Mouse (Mus musculus) MEL (cell line): ENCODE measurements around the gene Cbx5. TPM values are rescaled to one million over a fixed set of nuclear protein-coding genes. Genes with fewer than 3 reads are reported as not detected.

ENCODE experiments used
- DNase-seq: peaks from one replicate; pipeline ENCODE4 v3.0.0; 2011; ENCODE audit warnings: low read depth, low spot score
- H3K27ac ChIP-seq: 2 replicates; pipeline ENCODE4 v1.5.1; 2012; ENCODE audit warnings: low read depth, mild to moderate bottlenecking, control low read depth, low read length, moderate library complexity; ENCODE audit not compliant: control insufficient read depth
- H3K27me3 ChIP-seq, 2 experiments: fragments of 150-350 bp in 1 of 2; sonication (generic) in 1 of 2; 2 replicates each; pipeline ENCODE4 v1.6.1; 2012; ENCODE audit warnings: low read length in 2 of 2, mild to moderate bottlenecking in 2 of 2, improper control_type of control experiment in 1 of 2, moderate library complexity in 1 of 2; ENCODE audit not compliant: insufficient read depth in 2 of 2, control insufficient read depth in 1 of 2
- H3K36me3 ChIP-seq, 2 experiments: 2 replicates each; pipeline ENCODE4 v1.6.1; 2012 to 2014; ENCODE audit warnings: low read length in 2 of 2, improper control_type of control experiment in 1 of 2, inconsistent platforms in 1 of 2, mild to moderate bottlenecking in 1 of 2; ENCODE audit not compliant: insufficient read depth in 2 of 2, control insufficient read depth in 1 of 2
- H3K4me1 ChIP-seq, 2 experiments: fragments of 150-350 bp in 1 of 2; sonication (generic) in 1 of 2; 2 replicates each; pipeline ENCODE4 v1.6.1; 2012; ENCODE audit warnings: low read length in 2 of 2, improper control_type of control experiment in 1 of 2, mild to moderate bottlenecking in 1 of 2; ENCODE audit not compliant: insufficient read depth in 2 of 2, control insufficient read depth in 1 of 2
- H3K4me3 ChIP-seq, 2 experiments: fragments of 150-350 bp in 1 of 2; sonication (generic) in 1 of 2; 2 replicates each; pipeline ENCODE4 v1.5.1; 2012; ENCODE audit warnings: low read depth in 2 of 2, low read length in 2 of 2, mild to moderate bottlenecking in 2 of 2, moderate library complexity in 2 of 2, control low read depth in 1 of 2, improper control_type of control experiment in 1 of 2; ENCODE audit not compliant: control insufficient read depth in 1 of 2, insufficient read depth in 1 of 2
- H3K79me2 ChIP-seq: 2 replicates; pipeline ENCODE4 v1.6.1; 2012; ENCODE audit warnings: mild to moderate bottlenecking, low read length, moderate library complexity; ENCODE audit not compliant: control insufficient read depth, poor library complexity, insufficient read depth
- H3K9ac ChIP-seq: 2 replicates; pipeline ENCODE4 v1.6.1; 2012; ENCODE audit warnings: low read depth, mild to moderate bottlenecking, control low read depth, low read length, moderate library complexity; ENCODE audit not compliant: control insufficient read depth, poor library complexity, severe bottlenecking
- H3K9me3 ChIP-seq: fragments of 150-350 bp; sonication (generic); replicated peaks from 2 replicates; pipeline ENCODE4 v1.6.1; 2012; ENCODE audit warnings: mild to moderate bottlenecking, low read length, improper control_type of control experiment, moderate library complexity; ENCODE audit not compliant: insufficient read depth
- BHLHE40 ChIP-seq: IDR thresholded peaks from 2 replicates; pipeline ENCODE4 v1.6.1; 2012; ENCODE audit warnings: low read depth, mild to moderate bottlenecking, inconsistent platforms, low read length, improper control_type of control experiment, borderline replicate concordance
- CTCF ChIP-seq, 3 experiments: IDR thresholded peaks in 2 of 3; conservative IDR thresholded peaks in 1 of 3; 2 replicates each; pipeline ENCODE4 v1.5.1; 2011 to 2012; ENCODE audit warnings: low read length in 3 of 3, low read depth in 2 of 3, mild to moderate bottlenecking in 2 of 3, improper control_type of control experiment in 1 of 3, inconsistent platforms in 1 of 3, mixed read lengths in 1 of 3, moderate library complexity in 1 of 3; ENCODE audit not compliant: control insufficient read depth in 1 of 3, insufficient read depth in 1 of 3, poor library complexity in 1 of 3, severe bottlenecking in 1 of 3
- E2F4 ChIP-seq: IDR thresholded peaks from 2 replicates; pipeline ENCODE4 v1.6.1; 2011; ENCODE audit warnings: low read depth, low read length, improper control_type of control experiment, borderline replicate concordance
- ELF1 ChIP-seq: IDR thresholded peaks from 2 replicates; pipeline ENCODE4 v1.6.1; 2014; ENCODE audit warnings: low read depth, mild to moderate bottlenecking, inconsistent platforms, low read length, improper control_type of control experiment, moderate library complexity
- EP300 ChIP-seq, 2 experiments: IDR thresholded peaks; 2 replicates each; pipeline ENCODE4 v1.6.1; 2011; ENCODE audit warnings: improper control_type of control experiment in 2 of 2, low read length in 2 of 2, low read depth in 1 of 2, mild to moderate bottlenecking in 1 of 2
- HCFC1 ChIP-seq: IDR thresholded peaks from 2 replicates; pipeline ENCODE4 v1.6.1; 2012; ENCODE audit warnings: low read depth, mild to moderate bottlenecking, inconsistent platforms, low read length, improper control_type of control experiment, moderate library complexity
- JUND ChIP-seq: IDR thresholded peaks from 2 replicates; pipeline ENCODE4 v1.6.1; 2011; ENCODE audit warnings: low read depth, mild to moderate bottlenecking, improper control_type of control experiment, low read length
- KAT2A ChIP-seq: conservative IDR thresholded peaks from 2 replicates; pipeline ENCODE4 v1.6.1; 2012; ENCODE audit warnings: low read depth, low read length, improper control_type of control experiment, inconsistent platforms
- MAFK ChIP-seq: IDR thresholded peaks from 2 replicates; pipeline ENCODE4 v1.6.1; 2011; ENCODE audit warnings: low read depth, mild to moderate bottlenecking, low read length, improper control_type of control experiment, borderline replicate concordance
- MAZ ChIP-seq: IDR thresholded peaks from 2 replicates; pipeline ENCODE4 v1.6.1; 2012; ENCODE audit warnings: low read depth, mild to moderate bottlenecking, inconsistent platforms, low read length, improper control_type of control experiment
- MEF2A ChIP-seq: IDR thresholded peaks from 2 replicates; pipeline ENCODE4 v1.6.1; 2014; ENCODE audit warnings: low read depth, mild to moderate bottlenecking, inconsistent platforms, low read length, improper control_type of control experiment; ENCODE audit not compliant: poor library complexity, insufficient replicate concordance, severe bottlenecking; ENCODE audit errors: extremely low read depth
- MYB ChIP-seq: IDR thresholded peaks from 2 replicates; pipeline ENCODE4 v1.6.1; 2011; ENCODE audit warnings: mild to moderate bottlenecking, low read depth, low read length, improper control_type of control experiment
- MYC ChIP-seq: IDR thresholded peaks from 2 replicates; pipeline ENCODE4 v1.6.1; 2011; ENCODE audit warnings: low read depth, mild to moderate bottlenecking, low read length, improper control_type of control experiment, moderate library complexity
- NELFE ChIP-seq: IDR thresholded peaks from 2 replicates; pipeline ENCODE4 v1.6.1; 2011; ENCODE audit warnings: low read depth, low read length, improper control_type of control experiment
- POLR2A ChIP-seq, 2 experiments: IDR thresholded peaks; 2 replicates each; pipeline ENCODE4 v1.6.1; 2011 to 2012; ENCODE audit warnings: low read length in 2 of 2, mild to moderate bottlenecking in 2 of 2, control low read depth in 1 of 2, improper control_type of control experiment in 1 of 2, low read depth in 1 of 2, moderate library complexity in 1 of 2; ENCODE audit not compliant: control insufficient read depth in 1 of 2, insufficient read depth in 1 of 2, poor library complexity in 1 of 2
- POLR2AphosphoS2 ChIP-seq: IDR thresholded peaks from 2 replicates; pipeline ENCODE4 v1.6.1; 2011; ENCODE audit warnings: low read length, improper control_type of control experiment
- RAD21 ChIP-seq: IDR thresholded peaks from 2 replicates; pipeline ENCODE4 v1.6.1; 2011; ENCODE audit warnings: mild to moderate bottlenecking, low read depth, low read length, improper control_type of control experiment
- SIN3A ChIP-seq: IDR thresholded peaks from 2 replicates; pipeline ENCODE4 v1.6.1; 2012; ENCODE audit warnings: low read length, improper control_type of control experiment, inconsistent platforms
- SMC3 ChIP-seq: IDR thresholded peaks from 2 replicates; pipeline ENCODE4 v1.6.1; 2011; ENCODE audit warnings: low read depth, low read length, improper control_type of control experiment
- USF1 ChIP-seq: IDR thresholded peaks from 2 replicates; pipeline ENCODE4 v1.6.1; 2014; ENCODE audit warnings: low read depth, mild to moderate bottlenecking, inconsistent platforms, low read length, improper control_type of control experiment, moderate library complexity
- USF2 ChIP-seq, 2 experiments: IDR thresholded peaks; 2 replicates each; pipeline ENCODE4 v1.6.1; 2011 to 2012; ENCODE audit warnings: improper control_type of control experiment in 2 of 2, low read length in 2 of 2, borderline replicate concordance in 1 of 2, inconsistent platforms in 1 of 2, low read depth in 1 of 2, mild to moderate bottlenecking in 1 of 2; ENCODE audit not compliant: insufficient read depth in 1 of 2
- ZKSCAN1 ChIP-seq: IDR thresholded peaks from 2 replicates; pipeline ENCODE4 v1.6.1; 2012; ENCODE audit warnings: low read depth, mild to moderate bottlenecking, inconsistent platforms, low read length, improper control_type of control experiment, moderate library complexity
- ZMIZ1 ChIP-seq: IDR thresholded peaks from 2 replicates; pipeline ENCODE4 v1.6.1; 2012; ENCODE audit warnings: low read depth, mild to moderate bottlenecking, inconsistent platforms, low read length, improper control_type of control experiment, moderate library complexity
- ZNF384 ChIP-seq: IDR thresholded peaks from 2 replicates; pipeline ENCODE4 v1.6.1; 2012; ENCODE audit warnings: low read depth, mild to moderate bottlenecking, inconsistent platforms, low read length, improper control_type of control experiment
- polyA plus RNA-seq, 2 experiments: library from polyadenylated mRNA; stranded (reverse) in 1 of 2; unstranded in 1 of 2; fragments of >175 nt in 1 of 2; fragments of >200 nt in 1 of 2; gene quantifications; 2 replicates each; pipeline versions ENCODE4 v1.2.1 to v1.2.4; 2012; ENCODE audit warnings: low replicate concordance in 2 of 2, low read depth in 1 of 2; ENCODE audit not compliant: insufficient read length in 2 of 2, insufficient read depth in 1 of 2, missing spikeins in 1 of 2
- total RNA-seq: library from RNA; depleted of rRNA; stranded (reverse); fragments of 300-350 nt; gene quantifications from 2 replicates; pipeline ENCODE4 v1.2.3, GENCODE M21; 2012

Gene Cbx5
- total and polyA plus RNA-seq, 3 experiments = 39.8 to 67.1 (median 42.4) TPM

- TF ChIP-seq JUND (no peak), MAZ (no peak), POLR2AphosphoS2 (no peak; the same call in none of the 2 replicates)
These were observed at the start of gene Cbx5 (continued) for GRCm38 (mm10) chr15:103239685-103240159.

DNA sequence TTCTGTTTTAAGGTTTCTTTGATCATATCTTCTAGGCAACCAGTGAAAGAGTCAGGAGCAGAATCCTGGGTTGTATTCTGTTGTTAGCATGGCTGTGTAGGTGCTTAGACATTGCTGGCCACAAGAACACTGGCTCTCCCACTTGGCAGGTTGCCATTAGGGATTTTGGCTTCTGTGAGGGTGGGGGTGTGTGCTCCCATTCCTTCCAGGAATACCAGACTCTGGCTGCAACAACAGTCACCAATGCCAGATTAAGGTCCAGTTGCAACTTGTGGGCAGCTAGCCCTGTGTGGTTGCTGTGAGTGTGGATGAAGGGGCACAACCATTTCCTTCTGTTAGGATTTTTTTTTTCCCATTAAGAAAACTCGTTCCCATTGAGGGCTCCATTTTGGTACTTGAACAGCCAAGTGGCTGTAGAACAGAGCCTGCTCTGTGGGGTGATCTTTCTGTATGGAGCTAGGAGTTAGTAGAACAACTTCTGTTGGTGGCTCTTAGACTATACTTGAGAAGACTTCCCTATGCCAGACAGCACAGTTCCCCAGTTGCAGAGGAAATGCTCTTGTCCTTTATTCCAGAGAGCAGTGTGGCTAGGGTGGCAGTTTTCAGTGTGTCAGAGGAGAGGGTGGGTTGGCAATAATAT is 46.3 kb upstream of the Cbx5 start:
- peaks cover 0 to 8% of the 10 kb centered on the region in 2 experiments; a peak in 2 of 4 replicates for H3K36me3 ChIP-seq

GRCm38 (mm10) chr15:103284647-103285046 is 45.0 kb upstream of the Cbx5 start:
- Histone ChIP-seq H3K4me1 (peaks cover 2 to 8% of the 10 kb centered on the region in 2 experiments; a peak in 3 of 4 replicates), H3K27me3 (no peaks in the 10 kb centered on the region), H3K79me2 (peaks cover 5% of the 10 kb centered on the region), H3K9ac (no peak overlapping the region), H3K27ac (no peak overlapping the region), H3K4me3 (no peak overlapping the region), H3K36me3 (peaks cover 0 to 13% of the 10 kb centered on the region in 2 experiments; a peak in 2 of 4 replicates), H3K9me3 (no peaks in the 10 kb centered on the region)
- no peak for DNase-seq
- TF ChIP-seq POLR2AphosphoS2 (no peak), ELF1 (no peak), KAT2A (no peak), USF2 (IDR thresholded peaks at IDR 0.05; ENCODE audit: borderline replicate concordance in 1 of 2, insufficient read depth in 1 of 2, low read depth in 1 of 2, low read length in 2 of 2) (no peak)

More for the DNA sequence above, 46.3 kb upstream of the Cbx5 start:
- no peak for DNase-seq
- no peak overlapping the region for H3K9ac ChIP-seq
- no peak for TF ChIP-seq KAT2A
- TF ChIP-seq MEF2A = no peak
- TF ChIP-seq ZNF384 = no peak
- TF ChIP-seq HCFC1 = no peak
- no peak for TF ChIP-seq NELFE
- TF ChIP-seq SIN3A = no peak
- no peak for TF ChIP-seq ZKSCAN1
- TF ChIP-seq MYB = no peak
- TF ChIP-seq MYC = no peak
- TF ChIP-seq ZMIZ1 = no peak
- no peak for TF ChIP-seq CTCF (IDR thresholded peaks at IDR 0.05 in 2 of 3, conservative IDR thresholded peaks at IDR 0.05 in 1 of 3; ENCODE audit: control insufficient read depth in 1 of 3, insufficient read depth in 1 of 3, low read depth in 2 of 3, low read length in 3 of 3, poor library complexity in 1 of 3, severe bottlenecking in 1 of 3)
- no peak for TF ChIP-seq MAFK
- TF ChIP-seq POLR2A (IDR thresholded peaks at IDR 0.05; ENCODE audit: control insufficient read depth in 1 of 2, insufficient read depth in 1 of 2, low read depth in 1 of 2, low read length in 2 of 2, poor library complexity in 1 of 2) = no peak
- TF ChIP-seq USF1 = no peak
- TF ChIP-seq E2F4 = no peak
- no peak for TF ChIP-seq EP300 (IDR thresholded peaks at IDR 0.05; ENCODE audit: low read depth in 1 of 2, low read length in 2 of 2)
- TF ChIP-seq RAD21 = no peak
- no peak for TF ChIP-seq SMC3
- TF ChIP-seq BHLHE40 = no peak
- H3K4me3 ChIP-seq = no peak overlapping the region
- peaks cover 2% of the 10 kb centered on the region; the same call in 1 of the 2 replicates for H3K79me2 ChIP-seq
- H3K27me3 ChIP-seq = no peaks in the 10 kb centered on the region
- H3K4me1 ChIP-seq = peaks cover 0 to 4% of the 10 kb centered on the region in 2 experiments; a peak in 2 of 4 replicates
- no peaks in the 10 kb centered on the region for H3K9me3 ChIP-seq
- no peak overlapping the region for H3K27ac ChIP-seq
